Mouse (Mus musculus) forelimb bud, embryonic 11.5 days (tissue): Measurements from ENCODE around the gene Ntm.

Experiments used
- DNase-seq: peaks from one replicate; pipeline ENCODE4 v3.0.0-alpha.2; 2012; ENCODE audit warnings: low read depth, low spot score

Gene Ntm

DNA sequence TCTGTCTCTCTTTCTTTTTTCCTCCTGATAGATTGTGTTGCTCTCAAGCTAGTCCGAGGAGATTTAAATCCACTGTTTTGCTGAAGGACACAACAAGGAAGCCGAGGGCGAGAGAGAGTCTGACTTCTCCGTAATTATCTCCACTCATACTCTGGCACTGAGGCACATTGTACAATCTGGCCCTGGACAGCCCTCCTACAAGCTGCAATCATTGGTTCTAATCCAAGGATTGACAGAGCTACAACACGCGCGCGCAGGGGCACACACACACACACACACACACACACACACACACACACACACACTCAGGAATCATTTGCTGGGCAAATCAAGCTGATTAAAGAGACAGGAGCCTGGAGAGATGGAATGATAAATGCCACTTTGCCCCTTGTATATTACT is at the start of gene Ntm:
Gene Ntm (minus strand): TSS at position 164 of the 400 bp plus-strand sequence.
- no peak for DNase-seq

DNA sequence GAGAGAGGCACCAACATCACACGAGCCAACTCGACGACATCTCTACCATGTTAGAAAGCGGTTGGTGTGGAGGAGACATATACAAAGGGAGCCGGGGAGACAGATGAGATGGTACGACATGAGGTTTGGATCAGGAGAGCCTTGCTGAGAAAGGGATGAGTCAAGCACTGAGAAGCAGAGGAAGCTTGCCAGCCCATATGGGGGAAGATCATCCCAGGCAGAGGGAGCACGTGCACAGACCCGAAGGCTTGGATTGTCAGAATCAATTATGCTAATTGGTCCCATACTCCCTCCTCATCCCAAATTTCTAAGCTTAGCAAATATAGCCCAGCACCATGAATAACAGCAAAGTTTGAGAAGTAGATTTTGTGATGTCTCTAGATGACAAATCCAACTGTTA is 42.8 kb upstream of the Ntm start:
- no peak for DNase-seq

DNA sequence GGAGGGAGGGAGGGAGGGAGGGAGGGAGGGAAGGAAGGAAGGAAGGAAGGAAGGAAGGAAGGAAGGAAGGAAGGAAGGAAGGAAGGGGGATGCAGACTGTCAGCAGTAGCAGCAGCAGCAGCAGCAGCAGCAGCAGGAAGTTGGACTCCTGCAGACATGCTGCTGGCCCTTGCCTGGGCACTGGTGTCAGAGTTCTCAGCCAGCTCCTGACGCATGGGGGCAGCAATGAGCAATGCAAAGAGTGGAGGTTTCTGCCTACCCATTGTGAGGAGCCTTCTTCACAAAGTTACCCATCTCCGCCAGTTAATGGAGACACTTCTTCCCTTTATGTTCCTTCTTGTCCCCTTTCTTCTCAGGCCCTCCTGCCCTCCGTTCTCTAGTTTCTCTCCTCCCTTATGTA is 40.7 kb upstream of the Ntm start:
- DNase-seq: peak; percentile 51

DNA sequence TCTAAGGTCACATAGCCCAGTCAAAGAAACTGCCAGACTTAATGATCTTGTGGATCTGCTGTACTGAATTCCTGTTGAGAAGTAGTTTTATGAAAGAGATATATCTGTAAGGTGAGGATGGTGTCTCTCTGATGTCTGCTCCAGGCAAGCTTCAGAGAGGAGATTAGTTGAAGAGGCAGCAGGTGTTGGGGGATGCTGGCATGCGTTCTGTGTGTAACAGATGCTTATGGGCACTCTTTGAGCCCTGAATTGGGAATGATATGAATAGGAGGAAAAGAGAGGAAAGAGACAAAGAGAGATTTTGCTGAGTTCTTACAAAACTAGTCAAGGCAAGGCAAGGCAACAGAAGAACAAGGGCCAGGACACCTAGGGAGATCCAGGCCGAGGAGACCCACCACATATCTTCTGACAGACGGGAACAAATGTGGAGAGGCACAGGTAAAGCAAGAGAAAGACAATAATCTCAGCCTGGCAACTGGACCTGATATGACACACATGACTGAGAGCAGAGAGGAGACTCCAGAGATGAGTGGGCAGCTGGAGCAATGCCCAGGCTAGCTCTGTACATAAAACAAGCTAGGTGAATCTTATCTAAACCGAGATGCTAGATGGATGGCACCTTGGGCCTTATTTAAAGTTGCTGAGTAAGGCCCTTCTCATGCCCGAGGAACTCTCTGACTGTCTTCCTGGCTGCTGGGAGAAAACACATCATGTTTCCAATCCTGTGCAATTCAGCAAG is 18.4 kb upstream of the Ntm start:
- DNase-seq: no peak

DNA sequence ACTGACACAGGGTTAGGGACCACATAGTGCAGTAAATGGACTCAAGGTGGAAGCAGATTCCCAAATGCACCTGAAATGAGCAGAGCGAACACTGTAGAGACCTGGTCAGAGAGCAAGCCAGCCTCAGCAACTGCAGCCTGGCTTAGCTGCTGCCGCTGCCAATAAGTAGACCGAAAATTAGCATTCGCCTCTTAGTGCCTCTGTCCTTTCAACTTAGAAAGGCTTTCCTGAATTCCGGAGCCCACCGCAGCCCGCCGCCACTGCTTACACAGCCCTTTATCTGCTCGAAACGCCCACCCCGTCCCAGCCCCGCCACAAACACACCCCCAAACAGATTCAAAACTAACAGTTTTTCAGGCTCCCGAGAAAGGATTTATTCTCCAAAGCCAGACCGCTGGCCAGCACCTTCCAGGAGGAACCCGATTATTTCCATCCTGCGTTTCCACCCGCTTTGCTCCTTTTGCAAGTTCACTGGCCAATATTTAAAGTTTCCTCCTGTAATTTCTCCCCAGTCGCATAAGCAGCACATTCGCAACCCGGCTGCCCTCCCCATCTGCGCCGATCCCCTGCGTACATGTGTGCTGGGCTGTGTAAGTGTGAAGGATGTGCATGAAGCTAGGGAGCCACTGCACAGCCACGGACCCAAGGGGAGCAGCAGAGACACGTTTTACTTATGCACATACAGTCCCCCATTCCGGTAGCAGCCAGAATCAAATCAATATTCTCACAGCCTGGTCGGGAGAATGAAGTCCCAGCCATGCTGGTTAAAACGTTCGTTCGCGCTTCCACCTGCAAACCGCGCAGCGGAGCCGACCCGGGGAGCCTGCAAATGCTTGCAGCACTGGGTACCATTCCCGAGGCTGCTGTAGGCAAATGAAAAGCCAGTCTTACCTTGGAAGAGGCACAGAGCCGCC is 730 bp downstream of the Ntm start:
- peak; percentile 32 for DNase-seq

DNA sequence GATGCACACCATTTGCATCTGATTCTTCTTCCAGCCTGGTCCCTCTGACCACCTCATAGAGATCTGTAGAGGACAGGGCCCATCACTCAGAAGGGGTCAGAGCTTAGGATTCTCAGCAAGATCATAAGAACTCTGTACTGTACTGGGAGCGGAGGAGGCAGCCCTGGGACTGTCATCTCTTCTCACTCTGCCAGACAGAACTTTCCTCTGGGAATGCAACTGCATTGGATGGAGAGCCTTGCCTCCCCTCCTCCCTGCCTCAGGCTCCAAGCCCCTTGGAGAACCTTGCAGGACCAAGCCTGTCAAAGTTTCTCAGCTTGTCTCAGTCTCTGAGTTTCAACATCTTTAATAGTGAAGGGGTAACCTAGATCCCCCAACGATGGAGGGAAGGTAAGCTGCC is 1.4 kb downstream of the Ntm start:
- DNase-seq: no peak

DNA sequence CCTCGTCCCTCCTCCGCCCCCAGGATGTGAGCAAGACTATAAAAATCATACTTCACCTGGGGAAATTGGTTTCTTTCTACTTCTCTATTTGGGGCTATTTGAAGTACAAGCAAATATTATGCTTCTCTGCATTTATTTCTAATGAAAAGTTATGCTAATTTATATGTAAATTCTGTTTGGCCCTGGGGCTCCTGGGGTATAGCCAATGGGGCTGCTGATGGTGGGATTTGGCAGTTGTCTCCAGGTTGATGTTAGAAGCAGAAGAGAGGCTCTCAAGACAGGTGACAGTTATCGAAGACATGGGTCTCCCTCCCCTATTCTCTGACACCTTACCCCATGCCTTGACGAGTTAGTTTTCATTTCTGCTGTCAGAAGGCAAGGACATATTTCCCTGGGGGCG is 2.2 kb downstream of the Ntm start:
- no peak for DNase-seq

DNA sequence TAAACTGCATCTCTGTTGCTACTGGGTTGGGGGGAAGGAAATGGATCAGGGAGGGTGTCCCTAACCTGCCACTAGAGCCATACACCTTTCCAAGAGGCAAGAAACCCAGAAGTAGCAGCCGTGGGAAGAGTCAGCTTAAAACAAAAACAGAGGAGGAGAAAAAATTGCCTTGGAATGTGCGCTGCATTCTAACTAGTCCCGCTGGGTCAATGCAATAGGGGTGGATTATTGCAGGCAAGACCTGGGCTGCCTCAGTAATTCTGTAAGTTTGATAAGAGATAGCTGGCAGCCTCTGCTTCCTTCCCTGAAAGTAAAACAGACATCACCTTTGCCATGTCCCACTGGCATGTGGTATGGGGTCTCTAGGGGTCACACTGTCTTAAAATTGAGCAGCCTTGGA is 2.7 kb downstream of the Ntm start:
- no peak for DNase-seq

DNA sequence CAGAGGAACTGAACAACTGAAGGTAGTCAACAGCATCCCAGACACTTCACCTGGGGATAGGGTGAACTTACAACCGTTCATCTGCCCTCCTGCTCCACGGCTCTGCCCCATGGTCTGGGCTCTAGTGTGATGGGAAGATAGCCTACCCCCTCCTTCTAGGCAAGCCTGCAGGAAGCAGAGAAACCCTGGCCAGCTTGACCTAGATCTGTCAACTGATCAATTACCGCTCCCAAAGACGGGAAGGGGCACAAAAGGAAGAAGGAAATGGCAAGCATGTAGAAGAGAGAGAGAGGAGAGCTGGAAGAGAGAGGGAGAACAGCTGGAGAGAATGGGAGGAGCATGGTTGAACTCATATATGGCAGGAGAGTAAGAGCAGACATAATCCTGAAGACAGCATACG is 6.0 kb downstream of the Ntm start:
- no peak for DNase-seq

DNA sequence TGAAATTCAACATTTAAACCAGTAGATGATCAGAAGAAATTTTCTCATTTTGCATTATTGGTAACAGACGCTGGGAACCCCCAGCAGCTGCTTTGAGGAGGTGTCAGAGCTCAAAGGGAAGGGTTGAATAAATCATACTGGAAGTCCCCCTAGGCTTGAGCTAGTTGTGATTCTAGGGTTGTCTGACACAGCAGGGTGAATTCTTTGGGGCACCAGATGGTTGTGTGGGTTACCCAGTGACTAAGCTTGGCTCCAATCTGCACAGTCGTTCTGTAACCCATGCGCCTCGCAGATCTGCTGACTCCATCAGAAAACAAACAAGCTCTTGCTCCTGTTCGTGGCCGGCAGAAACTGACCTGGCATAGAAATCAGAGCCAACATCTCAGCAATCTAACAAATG is 8.9 kb downstream of the Ntm start:
- DNase-seq: no peak

DNA sequence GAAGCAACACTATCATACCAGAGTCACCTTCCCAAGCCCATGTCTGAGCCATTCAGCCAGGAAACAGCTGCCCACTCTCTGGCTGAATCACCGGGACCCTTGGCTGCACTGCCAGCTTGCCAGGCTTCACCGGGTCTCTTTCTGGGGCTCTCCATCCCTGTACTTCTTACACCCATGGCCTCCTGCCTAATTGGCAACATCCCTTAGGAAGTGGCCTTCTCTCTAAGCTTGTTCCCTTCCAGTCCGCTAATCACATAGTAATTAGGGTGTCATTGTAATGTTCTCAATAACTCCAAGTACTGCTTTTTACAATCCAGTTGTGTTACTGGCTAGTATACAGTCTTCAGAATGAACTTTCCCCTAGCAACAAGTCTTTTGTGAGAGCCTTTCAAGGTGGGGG is 13.9 kb downstream of the Ntm start:
- no peak for DNase-seq

DNA sequence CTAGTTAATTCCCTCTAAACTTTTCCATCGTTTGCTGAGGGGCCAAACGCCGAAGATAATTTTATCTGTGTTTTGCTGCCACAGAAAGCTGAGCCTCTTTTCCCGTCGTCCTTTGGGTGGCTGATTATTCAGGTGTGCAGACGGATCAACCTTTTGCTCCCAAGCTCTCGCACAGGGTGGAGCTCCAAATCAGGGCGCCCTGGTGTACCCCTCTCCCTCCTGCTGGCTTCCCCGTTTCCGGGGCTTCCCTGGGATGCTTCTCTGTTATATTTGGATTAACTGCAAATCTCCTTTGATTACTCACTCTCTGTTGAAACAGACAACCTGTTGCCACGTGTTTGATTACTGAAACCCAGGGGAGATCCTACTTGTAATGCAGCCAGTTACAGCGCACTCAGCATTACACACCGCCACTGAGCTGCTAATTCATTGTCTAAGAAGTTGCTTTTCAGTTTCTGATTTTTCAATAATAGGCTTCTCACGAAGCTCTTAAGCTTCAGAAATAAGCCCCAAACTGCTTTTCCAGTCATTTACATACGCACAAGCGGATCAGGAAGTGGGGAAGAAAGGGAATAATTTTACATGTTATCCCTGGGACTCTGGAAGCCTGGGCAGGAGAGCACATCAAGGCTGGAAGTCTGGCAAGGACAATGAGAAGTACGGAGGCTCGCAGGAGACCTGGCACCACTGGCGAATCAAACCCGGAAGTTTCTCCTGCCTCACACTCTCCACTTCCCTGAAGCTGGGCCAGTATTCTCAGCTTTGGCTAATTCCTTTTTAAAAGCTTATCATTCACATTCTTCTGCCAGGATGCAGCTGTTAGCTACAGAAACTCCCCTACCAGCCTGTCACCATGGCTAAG is 19.5 kb downstream of the Ntm start:
- DNase-seq: no peak

DNA sequence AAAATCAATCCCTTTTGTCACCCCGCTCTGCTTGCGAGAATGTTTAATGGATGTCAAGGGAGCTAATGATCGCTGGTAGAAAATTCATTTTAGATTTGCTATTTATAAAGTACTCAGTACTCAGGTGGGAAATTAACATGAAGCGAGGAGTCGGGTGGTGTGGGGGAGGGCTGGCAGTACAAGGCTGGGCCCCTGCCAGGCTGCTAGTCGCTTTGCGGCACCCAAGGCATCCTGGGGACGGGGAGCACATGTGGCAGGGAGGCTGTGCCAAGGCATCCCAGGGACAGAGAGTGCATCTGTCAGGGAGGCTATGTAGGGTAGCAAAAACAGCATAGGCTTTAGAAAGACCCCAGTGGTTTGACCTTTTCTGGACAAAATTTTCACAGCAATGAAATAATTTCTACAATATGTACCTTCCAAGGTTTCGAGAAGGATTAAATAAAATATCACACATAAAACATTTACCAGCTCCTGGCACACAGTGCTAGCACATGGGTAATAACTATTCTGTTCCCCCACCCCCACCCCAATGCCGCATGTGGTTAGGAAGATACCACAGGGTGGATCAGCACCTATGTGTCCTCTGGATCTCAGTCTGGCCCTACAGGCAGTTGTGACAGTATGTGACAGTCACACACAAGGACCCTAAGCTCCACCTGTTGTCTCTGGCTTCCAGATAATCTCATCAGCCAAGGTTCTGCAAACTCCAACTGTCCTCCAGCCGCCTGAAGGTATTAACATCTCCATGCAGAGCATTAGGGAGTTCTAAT is 20.6 kb downstream of the Ntm start:
- no peak for DNase-seq

DNA sequence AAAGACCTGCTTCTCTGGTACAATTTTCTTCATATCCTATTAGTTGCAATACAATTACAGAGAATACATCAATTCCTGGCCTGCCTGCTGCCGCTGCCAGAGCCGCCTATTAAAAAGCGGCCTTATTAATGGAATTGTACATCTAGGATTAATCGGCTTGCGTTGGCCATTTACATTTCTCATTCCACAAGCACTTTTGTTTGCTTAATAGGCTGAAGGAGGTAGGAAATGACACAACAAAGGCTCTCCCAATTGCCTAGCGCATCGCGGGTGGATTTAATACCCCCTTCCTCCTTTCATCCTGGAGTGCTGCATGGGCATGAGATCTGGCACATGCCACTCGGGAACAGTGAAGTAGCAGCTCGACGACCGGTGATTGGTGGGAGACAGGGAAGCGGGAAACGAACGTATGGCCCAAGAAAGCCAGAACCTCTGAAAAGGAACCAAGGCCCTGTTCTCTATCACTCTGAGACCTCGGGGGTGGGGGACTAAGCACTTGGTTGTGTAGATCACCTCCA is 23.4 kb downstream of the Ntm start:
- no peak for DNase-seq

DNA sequence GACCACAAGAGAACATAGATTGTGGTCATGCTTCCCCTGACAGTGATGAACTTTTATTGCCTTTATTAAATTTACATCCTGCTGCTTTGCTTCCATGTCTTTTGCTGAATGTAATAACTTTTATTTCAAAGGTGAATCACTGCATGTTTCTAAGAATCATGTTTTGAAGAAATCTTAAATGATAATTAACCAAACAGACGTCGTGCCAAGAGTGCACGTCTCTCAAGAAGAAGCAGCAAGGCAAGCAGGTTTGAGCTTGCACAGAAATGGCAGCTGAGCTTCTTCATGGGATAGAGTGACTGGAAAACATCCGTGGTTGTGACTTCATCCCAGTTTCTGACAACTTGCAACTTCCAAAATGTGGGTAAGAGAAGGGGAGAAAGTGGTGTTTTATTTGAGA is 34.1 kb downstream of the Ntm start:
- DNase-seq: no peak

DNA sequence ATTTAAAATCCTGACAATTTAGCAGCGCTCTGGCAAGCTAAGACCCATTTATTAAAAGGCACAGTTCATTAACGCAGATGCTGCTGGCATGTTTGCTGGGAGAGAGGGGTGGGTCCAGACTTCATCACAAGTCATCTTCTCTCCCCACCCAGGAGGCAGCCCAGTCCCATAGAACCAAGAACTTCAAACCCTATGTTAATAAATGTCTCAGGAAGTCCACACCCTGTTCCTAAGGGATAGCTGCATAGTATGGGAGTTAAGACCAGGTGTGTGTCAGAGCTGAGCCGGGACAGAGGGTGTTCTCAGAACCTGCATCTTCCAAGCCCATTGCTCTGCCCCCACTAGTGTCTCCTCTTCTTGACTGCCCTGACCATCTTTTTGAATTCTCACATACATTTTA is 37.6 kb downstream of the Ntm start:
- no peak for DNase-seq

DNA sequence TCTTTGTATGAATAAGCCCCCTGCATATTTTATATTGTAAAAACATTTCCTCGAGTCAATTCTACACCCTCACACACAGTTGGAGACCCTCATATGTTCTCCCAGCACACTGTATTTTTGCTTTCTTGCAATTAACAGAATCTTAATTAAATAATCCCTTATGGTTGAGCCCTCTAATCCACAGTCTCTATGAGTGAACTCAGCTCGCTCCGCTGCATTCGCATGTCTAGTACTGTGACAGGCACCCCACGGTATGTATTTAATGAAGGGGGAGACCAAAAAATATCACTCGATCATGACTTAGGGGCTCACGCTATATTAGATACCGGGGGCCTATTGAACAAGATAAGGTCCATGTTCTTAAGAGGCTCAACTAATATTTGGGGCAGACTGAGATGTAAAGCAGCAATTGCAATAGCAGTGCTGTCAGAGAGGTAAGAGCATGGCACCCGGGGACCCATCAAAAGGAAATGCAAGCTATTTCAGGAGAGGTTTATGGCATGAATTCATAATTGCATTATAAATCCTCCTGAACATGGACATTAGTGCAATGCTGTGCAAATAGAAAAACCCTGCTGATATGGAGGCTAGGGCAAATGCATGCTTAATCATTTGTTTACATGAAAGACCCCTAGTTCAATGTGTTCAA is 64.4 kb downstream of the Ntm start:
- no peak for DNase-seq

DNA sequence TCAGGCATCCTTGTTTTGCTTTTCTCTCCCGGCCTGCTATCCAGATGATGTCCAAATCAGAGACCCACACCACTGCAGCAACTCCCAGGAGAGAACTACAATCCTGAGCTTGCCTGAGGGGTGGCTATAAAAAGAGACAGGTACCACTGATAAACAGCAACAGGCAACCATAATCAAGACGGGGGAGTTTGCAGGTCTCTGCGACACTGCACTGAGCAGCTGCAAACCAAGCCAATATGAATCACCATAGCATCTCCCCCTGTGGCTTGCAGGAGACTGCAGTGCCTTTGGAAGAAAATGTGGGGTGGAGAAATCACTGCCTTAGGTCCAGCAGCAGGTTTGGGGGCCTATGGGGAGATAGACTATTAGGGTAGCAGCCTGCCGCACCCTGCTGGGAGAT is 65.5 kb downstream of the Ntm start:
- no peak for DNase-seq

DNA sequence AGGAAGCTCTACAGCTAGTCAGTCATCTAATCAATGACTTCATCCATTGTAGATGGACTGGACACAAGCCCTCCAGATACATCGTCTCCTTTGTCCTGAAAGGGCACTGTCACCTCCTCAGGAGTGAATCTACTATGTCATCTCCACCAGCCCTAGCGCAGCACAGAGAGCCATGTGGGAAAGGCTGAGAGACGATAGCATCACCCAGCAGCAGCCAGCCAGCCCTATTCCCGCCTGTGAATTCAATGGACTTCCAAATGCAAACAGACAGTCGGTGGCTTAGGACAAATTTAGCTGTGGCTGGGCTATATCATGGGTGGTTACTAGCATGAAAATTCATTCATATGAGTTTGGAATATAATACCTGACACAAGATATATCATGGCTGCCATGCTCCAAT is 70.1 kb downstream of the Ntm start:
- DNase-seq: no peak

DNA sequence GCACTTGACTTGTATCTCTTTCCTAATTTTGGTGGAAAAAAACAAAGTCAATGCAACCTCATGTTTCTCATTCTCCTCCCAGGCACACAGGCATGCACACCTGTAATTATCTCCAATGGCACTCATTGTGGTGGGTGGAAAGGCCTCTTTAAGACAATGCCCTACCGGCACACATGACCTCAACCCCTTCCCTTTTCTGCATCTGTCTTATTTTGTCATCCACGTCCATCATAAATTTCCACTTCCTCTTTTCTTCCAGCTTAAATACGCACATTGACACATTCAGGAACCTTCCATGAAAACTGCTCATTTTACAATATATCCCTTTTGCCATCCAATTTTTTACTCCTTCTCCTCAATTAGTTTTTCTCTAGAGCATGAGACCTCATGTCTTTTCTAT is 74.2 kb downstream of the Ntm start:
- DNase-seq: no peak

DNA sequence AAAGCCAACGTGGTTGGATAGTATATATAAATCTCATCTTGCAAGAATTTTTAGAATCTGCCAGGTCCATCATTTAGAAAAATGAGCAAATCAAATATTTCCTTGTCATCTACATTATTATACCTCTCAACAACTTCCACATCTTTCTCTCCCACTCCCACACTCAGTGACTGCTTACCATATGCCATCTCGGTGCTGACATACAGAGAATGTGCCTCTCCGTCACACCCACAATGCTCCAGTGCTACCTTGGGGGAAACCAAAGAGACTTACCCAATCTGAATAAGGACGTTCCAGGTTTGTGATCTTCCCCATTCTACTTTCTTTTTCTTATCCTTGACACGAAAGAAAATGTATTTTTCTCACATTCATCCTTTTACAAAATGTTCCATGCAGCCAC is 75.0 kb downstream of the Ntm start:
- DNase-seq: no peak
